Mouse (Mus musculus) left cerebral cortex, adult 6 months (tissue): Measurements from ENCODE around the gene Olfr1015. TPM values are rescaled to one million over a fixed set of nuclear protein-coding genes. Genes with fewer than 3 reads are reported as not detected.

Experiments
- long read RNA-seq, 2 experiments: library from polyadenylated mRNA; unstranded; transcript quantifications; one replicate each; pipeline ENCODE4 v2.0.0; 2019 to 2020
- polyA plus RNA-seq: library from polyadenylated mRNA; unstranded; fragments of <200 nt; fragmentation: Nextera tagmentation; gene quantifications from 2 replicates; pipeline ENCODE4 v1.2.3, GENCODE M21; 2021

Gene Olfr1015
- polyA plus RNA-seq = not detected in 2 replicates
- long read RNA-seq, experiment 1 = 0 reads
- long read RNA-seq, experiment 2 = 0 reads

DNA sequence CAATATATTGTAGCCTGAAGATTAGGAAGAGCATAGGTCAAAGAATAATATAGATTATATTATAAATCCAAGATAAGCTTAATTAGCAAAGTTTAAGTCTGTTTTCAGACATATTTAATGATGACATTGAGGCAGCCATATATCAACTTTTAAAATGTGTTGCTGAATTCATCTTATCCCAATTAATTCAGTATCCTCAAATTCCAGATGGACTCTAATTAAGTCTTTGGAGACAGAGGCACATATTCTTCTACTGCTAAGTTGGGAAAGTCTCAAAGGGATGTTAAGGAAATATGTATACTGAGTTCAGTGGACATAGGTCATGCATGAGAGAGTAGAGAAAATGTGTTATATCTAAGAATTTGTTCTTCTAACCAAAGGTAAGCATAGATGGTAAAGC is at the start of gene Olfr1015:
TSS of gene Olfr1015 (plus strand) at position 301 of the 400 bp plus-strand sequence.

GRCm38 (mm10) chr2:85762666-85763065 is 19.2 kb upstream of the Olfr1015 start, which contains the start of gene Olfr1012:
Gene Olfr1012, minus strand, starts transcription at chr2:85762766.

DNA sequence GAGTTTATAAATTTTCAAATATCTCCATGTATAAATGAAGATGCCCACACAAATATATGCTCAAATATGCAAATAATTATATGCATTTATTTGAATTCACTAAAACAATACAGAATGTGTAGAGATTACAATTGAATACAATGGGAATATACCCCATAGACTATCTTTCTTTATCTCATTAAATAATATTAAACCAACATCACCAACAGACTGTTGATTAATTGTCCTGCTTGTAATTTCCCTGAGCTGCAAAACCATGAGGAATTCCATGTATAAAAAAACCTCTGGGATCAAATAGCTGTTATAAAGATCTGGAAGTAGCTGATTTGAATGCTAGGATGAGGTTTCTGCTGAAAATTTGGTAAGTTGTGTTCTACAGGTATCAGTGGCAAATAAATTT is 15.0 kb upstream of the Olfr1015 start, which contains the start of gene Olfr1013:
TSS of gene Olfr1013 (plus strand) at position 301 of the 400 bp plus-strand sequence.

GRCm38 (mm10) chr2:85772413-85772812 is 9.4 kb upstream of the Olfr1015 start, which contains the start of gene Olfr1014:
Gene Olfr1014, plus strand, starts transcription at chr2:85772713.

DNA sequence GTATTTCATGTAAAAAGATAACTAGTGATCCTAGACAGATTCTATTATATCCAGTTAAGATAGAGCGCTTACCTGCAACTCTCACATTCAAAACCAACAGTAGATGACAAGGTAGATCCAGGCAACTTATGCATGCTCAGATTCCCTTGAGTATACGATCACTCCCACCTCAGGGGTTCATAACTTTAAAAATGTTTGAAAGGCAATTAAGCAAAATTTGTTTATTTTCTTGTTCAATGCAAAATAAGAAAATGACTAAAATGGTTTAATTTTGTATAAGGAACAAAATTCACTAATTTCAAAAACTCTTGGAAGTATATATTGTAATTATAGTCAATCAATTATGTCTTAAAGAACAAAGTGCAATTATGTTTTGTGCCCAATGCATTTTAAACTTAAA is 20.6 kb downstream of the Olfr1015 start, which contains the start of gene Olfr1016:
TSS of gene Olfr1016 (minus strand) at position 101 of the 400 bp plus-strand sequence.

DNA sequence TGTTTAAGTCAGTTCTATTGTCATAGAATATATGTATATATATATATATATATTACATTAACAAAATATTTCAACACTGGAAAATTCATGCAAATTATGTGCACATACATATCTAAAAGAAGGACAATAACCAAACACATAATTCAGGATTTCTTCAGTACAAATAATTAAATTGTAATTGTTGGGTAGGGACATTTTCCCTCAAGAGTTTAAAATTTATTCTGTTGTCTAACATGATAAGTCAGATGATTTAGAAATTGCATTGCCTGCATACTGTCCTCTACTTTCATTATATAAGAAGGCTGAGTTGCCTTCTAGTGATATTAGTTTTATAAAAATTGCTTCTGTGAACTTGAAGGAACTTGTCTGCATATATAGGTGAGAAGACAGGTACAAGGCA is 36.4 kb downstream of the Olfr1015 start, which contains the start of gene Olfr1018:
TSS of gene Olfr1018 (plus strand) at position 301 of the 400 bp plus-strand sequence.

Other genes with a start within 250 kb of the Olfr1015 start
- not detected in 2 replicates for gene Olfr996, start 202.8 kb upstream of the Olfr1015 start, polyA plus RNA-seq
- gene Olfr998, start 193.1 kb upstream of the Olfr1015 start, polyA plus RNA-seq = not detected in 2 replicates
- not detected in 2 replicates for gene Olfr1000, start 170.1 kb upstream of the Olfr1015 start, polyA plus RNA-seq
- gene Olfr1002, start 131.3 kb upstream of the Olfr1015 start, polyA plus RNA-seq = not detected in 2 replicates
- gene Olfr154, start 117.6 kb upstream of the Olfr1015 start, polyA plus RNA-seq = not detected in 2 replicates
- not detected in 2 replicates for gene Olfr1006, start 103.2 kb upstream of the Olfr1015 start, polyA plus RNA-seq
- gene Olfr1008, start 92.6 kb upstream of the Olfr1015 start, polyA plus RNA-seq = not detected in 2 replicates
- not detected in 2 replicates for gene Olfr1009, start 66.6 kb upstream of the Olfr1015 start, polyA plus RNA-seq
- not detected in 2 replicates for gene Olfr1012, start 19.3 kb upstream of the Olfr1015 start, polyA plus RNA-seq
- not detected in 2 replicates for gene Olfr1013, start 14.9 kb upstream of the Olfr1015 start, polyA plus RNA-seq
- gene Olfr1014, start 9.3 kb upstream of the Olfr1015 start, polyA plus RNA-seq = not detected in 2 replicates
- gene Olfr1016, start 20.5 kb downstream of the Olfr1015 start, polyA plus RNA-seq = not detected in 2 replicates
- not detected in 2 replicates for gene Olfr1018, start 36.5 kb downstream of the Olfr1015 start, polyA plus RNA-seq
- not detected in 2 replicates for gene Olfr1019, start 63.5 kb downstream of the Olfr1015 start, polyA plus RNA-seq
- gene Olfr1020, start 65.0 kb downstream of the Olfr1015 start, polyA plus RNA-seq = not detected in 2 replicates
- not detected in 2 replicates for gene Olfr1022, start 86.6 kb downstream of the Olfr1015 start, polyA plus RNA-seq
- gene Olfr1023, start 103.6 kb downstream of the Olfr1015 start, polyA plus RNA-seq = not detected in 2 replicates
- not detected in 2 replicates for gene Olfr1024, start 123.0 kb downstream of the Olfr1015 start, polyA plus RNA-seq
- not detected in 2 replicates for gene Olfr1025-ps1, start 133.2 kb downstream of the Olfr1015 start, polyA plus RNA-seq
- gene Olfr1026, start 139.5 kb downstream of the Olfr1015 start, polyA plus RNA-seq = not detected in 2 replicates
- gene Olfr1028, start 168.4 kb downstream of the Olfr1015 start, polyA plus RNA-seq = not detected in 2 replicates
- not detected in 2 replicates for gene Olfr1029, start 191.9 kb downstream of the Olfr1015 start, polyA plus RNA-seq
- not detected in 2 replicates for gene Olfr1030, start 197.3 kb downstream of the Olfr1015 start, polyA plus RNA-seq
- gene Olfr1031, start 208.3 kb downstream of the Olfr1015 start, polyA plus RNA-seq = not detected in 2 replicates
- gene Olfr1032, start 223.5 kb downstream of the Olfr1015 start, polyA plus RNA-seq = not detected in 2 replicates
- gene Olfr1033, start 238.6 kb downstream of the Olfr1015 start, polyA plus RNA-seq = not detected in 2 replicates